Comparison of ENCODE assay signal across 31 mouse cellular contexts in the genomic region with DNA sequence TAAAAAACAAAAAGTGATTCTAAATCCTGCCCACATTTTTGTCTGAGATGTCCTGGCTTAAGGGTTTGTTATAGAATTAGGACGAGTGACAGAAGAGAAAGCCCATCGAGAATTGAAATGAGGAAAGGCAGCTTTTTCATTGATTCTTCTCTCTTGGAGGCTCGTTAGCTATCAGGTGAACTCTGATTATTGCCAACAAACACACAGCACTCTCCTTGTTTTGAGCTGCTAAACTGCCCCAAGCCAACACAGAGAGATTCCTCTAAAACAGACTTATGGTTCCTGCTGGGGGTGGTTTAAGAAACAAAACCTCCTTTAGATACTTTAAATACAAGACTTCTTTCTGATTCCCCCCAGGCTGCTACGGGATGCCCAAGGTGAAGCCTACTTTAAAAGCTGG.
"Had no signal": no experiment of that assay in that cellular context is flagged by ENCODE, and none has a peak within 500 bp of the region (broad histone marks: within the 10 kb centered on the region; RNA-seq: fewer than 3 reads in every experiment).

No protein-coding gene starts in this region.

- H3K36me3 ChIP-seq: limb, embryonic 10.5 days; limb, embryonic 12.5 days; limb, embryonic 13.5 days; limb, embryonic 15.5 days; liver, embryonic 12.5 days; liver, embryonic 13.5 days; liver, embryonic 15.5 days; lung, embryonic 15.5 days; midbrain, embryonic 10.5 days; midbrain, embryonic 12.5 days; midbrain, embryonic 13.5 days; neural tube, embryonic 12.5 days; neural tube, embryonic 13.5 days had no signal

- DNase-seq: left cerebral cortex, postnatal 4 days; liver, embryonic 13.5 days; liver, postnatal 0 days; lung, adult 18-20 months; lung, adult 2 months; lung, postnatal 10 days; lung, postnatal 14 days; lung, postnatal 36 days; lung, postnatal 4 days; midbrain, embryonic 14.5 days had no signal

- H3K27ac ChIP-seq: left cerebral cortex, adult 2 months; limb, embryonic 10.5 days; limb, embryonic 12.5 days; limb, embryonic 13.5 days; limb, embryonic 15.5 days; liver, embryonic 12.5 days; liver, embryonic 13.5 days; liver, embryonic 14.5 days; liver, embryonic 15.5 days; lung, embryonic 15.5 days; macrophage; midbrain, embryonic 10.5 days; midbrain, embryonic 12.5 days; midbrain, embryonic 13.5 days; neural tube, embryonic 12.5 days; neural tube, embryonic 13.5 days had no signal

- H3K4me1 ChIP-seq: limb, embryonic 10.5 days; limb, embryonic 12.5 days; limb, embryonic 15.5 days; liver, embryonic 12.5 days; liver, embryonic 13.5 days; liver, embryonic 15.5 days; megakaryocyte, embryonic 14.5 days; midbrain, embryonic 10.5 days; midbrain, embryonic 12.5 days; midbrain, embryonic 13.5 days; neural tube, embryonic 12.5 days; neural tube, embryonic 13.5 days had no signal

- H3K4me3 ChIP-seq: left cerebral cortex, adult 2 months; limb, embryonic 10.5 days; limb, embryonic 12.5 days; limb, embryonic 13.5 days; limb, embryonic 15.5 days; liver, embryonic 12.5 days; liver, embryonic 13.5 days; liver, embryonic 15.5 days; lung, embryonic 15.5 days; megakaryocyte, embryonic 14.5 days; midbrain, embryonic 10.5 days; midbrain, embryonic 12.5 days; midbrain, embryonic 13.5 days; myocyte; neural tube, embryonic 12.5 days; neural tube, embryonic 13.5 days had no signal

- H3K27me3 ChIP-seq: limb, embryonic 12.5 days; limb, embryonic 13.5 days; limb, embryonic 15.5 days; liver, embryonic 12.5 days; liver, embryonic 13.5 days; liver, embryonic 15.5 days; lung, embryonic 15.5 days; megakaryocyte, embryonic 14.5 days; midbrain, embryonic 12.5 days; midbrain, embryonic 13.5 days; neural tube, embryonic 12.5 days; neural tube, embryonic 13.5 days had no signal

- H3K9me3 ChIP-seq: limb, embryonic 10.5 days; limb, embryonic 12.5 days; limb, embryonic 13.5 days; limb, embryonic 15.5 days; liver, embryonic 15.5 days; lung, embryonic 15.5 days; midbrain, embryonic 10.5 days; midbrain, embryonic 12.5 days; midbrain, embryonic 13.5 days; neural tube, embryonic 12.5 days; neural tube, embryonic 13.5 days had no signal

- H3K9ac ChIP-seq: limb, embryonic 12.5 days; limb, embryonic 13.5 days; limb, embryonic 15.5 days; liver, embryonic 12.5 days; liver, embryonic 13.5 days; liver, embryonic 14.5 days; liver, embryonic 15.5 days; liver, postnatal 0 days; lung, embryonic 14.5 days; lung, embryonic 15.5 days; midbrain, embryonic 12.5 days; midbrain, embryonic 13.5 days; neural tube, embryonic 12.5 days; neural tube, embryonic 13.5 days had no signal

- ATAC-seq: liver, embryonic 12.5 days; liver, postnatal 0 days; lung, postnatal 0 days; midbrain, embryonic 13.5 days; midbrain, embryonic 16.5 days had no signal

- H3K4me2 ChIP-seq: limb, embryonic 12.5 days; limb, embryonic 13.5 days; limb, embryonic 15.5 days; liver, embryonic 11.5 days; liver, embryonic 12.5 days; liver, embryonic 13.5 days; liver, embryonic 15.5 days; lung, embryonic 14.5 days; lung, embryonic 15.5 days; midbrain, embryonic 12.5 days; midbrain, embryonic 13.5 days; neural tube, embryonic 12.5 days; neural tube, embryonic 13.5 days had no signal
